Mouse (Mus musculus) ES-E14 (cell line): ENCODE data around the gene Scarf1. TPM values are rescaled to one million over a fixed set of nuclear protein-coding genes. Genes with fewer than 3 reads are reported as not detected.

Experiments used
- DNase-seq: peaks from one replicate; pipeline ENCODE4 v3.0.0-alpha.2; 2013; ENCODE audit warnings: low read depth, low spot score
- H3K27ac ChIP-seq: 2 replicates; pipeline ENCODE4 v1.5.1; 2012; ENCODE audit warnings: low read depth, mild to moderate bottlenecking, low read length, moderate library complexity, mixed read lengths; ENCODE audit not compliant: poor library complexity, insufficient read depth, severe bottlenecking
- H3K36me3 ChIP-seq: 2 replicates; pipeline ENCODE4 v1.6.1; 2012; ENCODE audit warnings: mild to moderate bottlenecking, low read length, moderate library complexity, mixed read lengths; ENCODE audit not compliant: control insufficient read depth, poor library complexity, insufficient read depth, severe bottlenecking
- H3K4me1 ChIP-seq, 2 experiments: fragments of 150-350 bp in 1 of 2; sonication (generic) in 1 of 2; 2 replicates each; pipeline ENCODE4 v1.6.1; 2012; ENCODE audit warnings: low read length in 2 of 2, mild to moderate bottlenecking in 1 of 2, mixed read lengths in 1 of 2; ENCODE audit not compliant: control insufficient read depth in 2 of 2, insufficient read depth in 2 of 2, poor library complexity in 1 of 2
- H3K4me3 ChIP-seq, 2 experiments: fragments of 150-350 bp in 1 of 2; sonication (generic) in 1 of 2; 2 replicates each; pipeline ENCODE4 v1.5.1; 2012; ENCODE audit warnings: low read length in 2 of 2, low read depth in 1 of 2, mild to moderate bottlenecking in 1 of 2, mixed read lengths in 1 of 2; ENCODE audit not compliant: insufficient read depth in 1 of 2, poor library complexity in 1 of 2, severe bottlenecking in 1 of 2
- H3K9ac ChIP-seq: 2 replicates; pipeline ENCODE4 v1.6.1; 2012; ENCODE audit warnings: low read depth, mild to moderate bottlenecking, low read length, mixed read lengths; ENCODE audit not compliant: poor library complexity, insufficient read depth, severe bottlenecking
- H3K9me3 ChIP-seq: fragments of 150-350 bp; sonication (generic); 2 replicates; pipeline ENCODE4 v1.6.1; 2012; ENCODE audit warnings: low read depth, mild to moderate bottlenecking, low read length; ENCODE audit not compliant: control insufficient read depth, insufficient read depth
- CHD2 ChIP-seq: IDR thresholded peaks from 2 replicates; pipeline ENCODE4 v1.6.1; 2014; ENCODE audit warnings: mild to moderate bottlenecking, low read depth, low read length, inconsistent platforms
- HCFC1 ChIP-seq: IDR thresholded peaks from 2 replicates; pipeline ENCODE4 v1.6.1; 2012; ENCODE audit warnings: low read length, inconsistent platforms, borderline replicate concordance; ENCODE audit not compliant: insufficient read depth
- MAFK ChIP-seq: IDR thresholded peaks from 2 replicates; pipeline ENCODE4 v1.6.1; 2014; ENCODE audit warnings: mild to moderate bottlenecking, low read depth, low read length, inconsistent platforms; ENCODE audit not compliant: insufficient read depth
- ZC3H11A ChIP-seq: IDR thresholded peaks from 2 replicates; pipeline ENCODE4 v1.6.1; 2012; ENCODE audit warnings: low read depth, mild to moderate bottlenecking, inconsistent platforms, low read length, borderline replicate concordance
- ZNF384 ChIP-seq: IDR thresholded peaks from 2 replicates; pipeline ENCODE4 v1.6.1; 2012; ENCODE audit warnings: low read depth, low read length, inconsistent platforms
- in situ Hi-C, 2 experiments: fragments of 600-800 bp; cut with MboI; formaldehyde crosslinking; loops; one replicate each; pipeline ENCODE4 v1.15.1; 2025; ENCODE audit warnings: low sequenced_read_pairs in 2 of 2, inconsistent platforms in 1 of 2; ENCODE audit not compliant: unreplicated experiment in 2 of 2
- total RNA-seq: library from RNA; depleted of rRNA; stranded (reverse); fragments of 300-350 nt; gene quantifications from 2 replicates; pipeline ENCODE4 v1.2.3, GENCODE M21; 2012

Scarf1 gene
- total RNA-seq, 1 experiment, result 3.1 TPM

DNA sequence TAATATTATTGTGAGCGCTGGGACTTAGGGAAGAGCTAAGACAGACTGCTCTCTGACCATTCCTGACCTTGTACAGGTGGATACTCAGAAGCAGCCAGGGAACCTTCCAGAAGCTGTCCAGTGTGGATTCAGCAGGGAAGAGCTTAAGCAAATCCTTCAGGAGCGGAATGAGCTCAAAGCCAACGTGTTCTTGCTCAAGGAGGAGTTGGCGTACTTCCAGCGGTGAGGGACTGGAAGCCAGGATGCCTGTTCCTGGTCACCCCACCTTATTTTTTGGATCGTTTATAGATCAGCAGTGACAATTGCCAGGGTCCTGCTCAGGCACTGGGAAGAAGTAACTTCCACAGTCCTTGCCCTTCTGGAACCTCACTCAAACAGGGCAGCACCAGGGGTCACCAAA lies 2.1 kb upstream of the Scarf1 start:
- no peak overlapping the region for H3K9ac ChIP-seq
- in situ Hi-C loops, result no loop called here
- H3K4me1 ChIP-seq, result peaks cover 0 to 10% of the 10 kb centered on the region in 2 experiments; a peak in 1 of 4 replicates
- TF ChIP-seq HCFC1, result no peak
- no peak for TF ChIP-seq ZNF384
- TF ChIP-seq CHD2, result no peak
- TF ChIP-seq ZC3H11A, result no peak
- TF ChIP-seq MAFK, result no peak
- no peak overlapping the region for H3K4me3 ChIP-seq
- no peak overlapping the region for H3K27ac ChIP-seq
- H3K36me3 ChIP-seq, result peaks cover 24% of the 10 kb centered on the region
- no peaks in the 10 kb centered on the region for H3K9me3 ChIP-seq
- DNase-seq, result no peak

DNA sequence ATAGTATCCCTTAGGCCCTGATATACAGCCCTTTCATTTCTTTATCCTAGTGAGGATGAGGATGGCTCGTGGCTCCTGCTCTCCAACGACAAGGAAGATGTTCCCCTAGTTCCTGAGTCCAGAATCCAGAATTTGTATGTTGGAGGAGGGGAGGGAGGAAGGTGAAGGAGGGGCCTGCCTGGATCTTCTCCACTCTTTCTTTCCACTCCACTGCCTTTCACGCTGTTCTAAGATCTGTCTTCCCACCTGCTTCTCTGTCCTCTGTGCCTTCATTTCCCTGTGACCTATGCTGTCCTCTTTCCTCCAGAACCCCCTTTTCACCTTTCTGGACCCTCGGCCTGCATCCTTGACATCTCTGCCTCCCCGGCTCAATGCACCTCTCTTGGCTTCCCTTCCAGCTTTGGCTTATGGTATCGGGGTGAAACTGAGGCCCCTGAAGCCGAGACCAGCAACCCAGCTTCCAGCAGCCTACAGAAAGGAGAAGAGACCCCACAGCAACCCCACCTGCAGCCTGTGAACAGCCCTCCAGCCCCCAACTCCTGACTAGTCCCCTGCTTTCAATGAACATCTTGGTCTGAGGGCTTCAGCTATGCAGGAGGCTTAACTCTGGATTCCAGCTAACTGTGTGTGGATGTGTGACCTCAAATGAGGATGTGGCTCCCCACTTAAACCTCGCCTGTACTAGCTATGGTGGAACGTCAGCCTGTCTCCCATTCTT lies 880 bp upstream of the Scarf1 start:
- no peak overlapping the region for H3K9ac ChIP-seq

DNA sequence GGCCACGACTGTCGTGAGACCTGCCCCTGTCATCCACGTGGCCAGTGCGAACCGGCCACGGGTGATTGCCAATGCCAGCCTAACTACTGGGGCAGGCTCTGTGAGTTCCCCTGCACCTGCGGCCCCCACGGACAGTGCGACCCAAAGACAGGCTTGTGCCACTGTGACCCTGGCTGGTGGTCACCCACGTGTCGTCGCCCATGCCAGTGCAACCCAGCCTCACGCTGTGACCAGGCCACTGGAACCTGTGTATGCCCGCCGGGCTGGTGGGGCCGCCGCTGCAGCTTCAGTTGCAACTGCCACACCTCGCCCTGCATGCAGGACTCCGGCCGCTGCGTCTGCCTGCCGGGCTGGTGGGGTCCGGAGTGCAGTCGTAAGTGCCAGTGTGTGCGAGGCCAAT lies 1.8 kb downstream of the Scarf1 start:
- H3K27ac ChIP-seq, result no peak overlapping the region
- no peaks in the 10 kb centered on the region for H3K9me3 ChIP-seq
- in situ Hi-C loops, result no loop called here
- no peaks in the 10 kb centered on the region; a peak in 1 of 4 replicates for H3K4me1 ChIP-seq
- DNase-seq, result no peak
- TF ChIP-seq MAFK (no peak), HCFC1 (no peak), CHD2 (no peak), ZNF384 (no peak), ZC3H11A (no peak)
- no peaks in the 10 kb centered on the region for H3K36me3 ChIP-seq
- H3K9ac ChIP-seq, result no peak overlapping the region
- peak overlapping the region; percentile 20 to 31; a peak in 1 of 4 replicates for H3K4me3 ChIP-seq

More for the DNA sequence above, 880 bp upstream of the Scarf1 start:
- Histone ChIP-seq H3K27ac (no peak overlapping the region), H3K36me3 (peaks cover 18% of the 10 kb centered on the region), H3K4me3 (no peak overlapping the region), H3K9me3 (no peaks in the 10 kb centered on the region), H3K4me1 (peaks cover 0 to 10% of the 10 kb centered on the region in 2 experiments; a peak in 1 of 4 replicates)
- TF ChIP-seq HCFC1 (no peak), ZC3H11A (no peak), ZNF384 (no peak), MAFK (no peak), CHD2 (no peak)
- in situ Hi-C loops, result no loop called here
- DNase-seq, result no peak

DNA sequence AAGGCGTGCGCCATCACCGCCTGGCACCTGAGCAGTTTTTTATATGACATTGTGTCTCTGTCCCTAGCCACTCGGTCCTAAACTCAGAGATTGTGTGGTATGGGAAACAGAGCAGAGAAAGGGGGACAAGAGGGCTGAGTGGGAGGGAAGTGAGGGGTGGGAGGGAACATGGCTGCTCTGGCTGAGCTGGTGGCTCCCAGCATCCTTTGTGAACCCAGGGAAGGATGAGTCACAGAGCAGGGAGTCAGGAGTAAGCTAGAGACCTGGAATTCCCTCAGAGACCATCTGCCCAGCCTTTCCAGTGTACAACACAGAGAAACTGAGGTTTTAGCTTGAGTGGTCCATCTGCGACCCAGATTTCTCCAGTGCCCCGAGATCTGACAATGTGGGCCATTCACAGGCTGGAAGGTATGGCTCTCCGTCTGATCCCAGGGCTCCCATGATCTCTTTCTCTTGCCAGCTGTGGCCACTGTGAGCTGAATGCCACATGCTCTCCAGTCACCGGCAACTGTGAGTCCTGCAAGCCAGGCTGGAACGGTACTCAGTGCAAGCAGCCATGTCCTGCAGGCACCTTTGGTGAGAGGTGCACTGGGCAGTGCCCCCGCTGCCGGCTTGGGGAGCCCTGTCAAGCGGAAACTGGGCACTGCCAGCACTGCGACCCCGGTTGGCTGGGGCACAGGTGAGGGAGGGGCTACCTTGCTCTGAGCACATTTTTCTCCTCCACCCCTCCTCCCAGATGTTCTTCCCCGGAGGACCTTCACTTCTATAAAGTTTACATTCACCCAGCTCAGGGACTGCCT lies 6.7 kb downstream of the Scarf1 start:
- DNase-seq, result no peak
- H3K4me3 ChIP-seq, result peak overlapping the region; percentile 6 to 27; a peak in 2 of 4 replicates
- peak overlapping the region; percentile 7; the same call in 1 of the 2 replicates for H3K9ac ChIP-seq
- no peaks in the 10 kb centered on the region for H3K36me3 ChIP-seq
- TF ChIP-seq HCFC1, result no peak
- TF ChIP-seq MAFK, result no peak
- TF ChIP-seq ZNF384, result no peak
- TF ChIP-seq ZC3H11A, result no peak
- TF ChIP-seq CHD2, result no peak
- H3K27ac ChIP-seq, result no peak overlapping the region
- in situ Hi-C loops, result no loop called here
- no peaks in the 10 kb centered on the region; a peak in 1 of 4 replicates for H3K4me1 ChIP-seq
- no peaks in the 10 kb centered on the region for H3K9me3 ChIP-seq
